Mouse (Mus musculus) adrenal gland, postnatal 14 days (tissue): ENCODE data around the gene Nudt15. TPM values are rescaled to one million over a fixed set of nuclear protein-coding genes. Genes with fewer than 3 reads are reported as not detected.

Experiments used
- DNase-seq: peaks from one replicate; pipeline ENCODE4 v3.0.0; 2021; ENCODE audit warnings: mixed read lengths
- total RNA-seq: library from RNA; stranded (reverse); gene quantifications from 2 replicates; pipeline ENCODE4 v1.2.3, GENCODE M21; 2021

Nudt15 gene
- total RNA-seq, 1 experiment from 2014 or later: 9.6 TPM

- no peak for DNase-seq
Measured at GRCm38 (mm10) chr14:73507702-73508376, 40.2 kb downstream of the Nudt15 start.

- no peak for DNase-seq
Measured at GRCm38 (mm10) chr14:73507200-73507599, 40.8 kb downstream of the Nudt15 start.

GRCm38 (mm10) chr14:73506283-73506682, 41.8 kb downstream of the Nudt15 start:
- no peak for DNase-seq

GRCm38 (mm10) chr14:73503237-73503933, 44.7 kb downstream of the Nudt15 start:
- no peak for DNase-seq

GRCm38 (mm10) chr14:73502591-73503184, 45.4 kb downstream of the Nudt15 start:
- peak; percentile 59 for DNase-seq

- DNase-seq: no peak
Measured at GRCm38 (mm10) chr14:73501721-73502120, 46.3 kb downstream of the Nudt15 start.

- no peak for DNase-seq
Measured at GRCm38 (mm10) chr14:73501283-73501682, 46.8 kb downstream of the Nudt15 start.

- DNase-seq: no peak
Measured at GRCm38 (mm10) chr14:73495753-73496152, 52.3 kb downstream of the Nudt15 start.

GRCm38 (mm10) chr14:73494122-73494521, 53.9 kb downstream of the Nudt15 start:
- DNase-seq: no peak

- DNase-seq: no peak
Measured at GRCm38 (mm10) chr14:73493356-73493755, 54.7 kb downstream of the Nudt15 start.

GRCm38 (mm10) chr14:73486641-73487040, 61.4 kb downstream of the Nudt15 start:
- no peak for DNase-seq

GRCm38 (mm10) chr14:73484366-73485110, 63.5 kb downstream of the Nudt15 start:
- DNase-seq: no peak

GRCm38 (mm10) chr14:73483516-73484229, 64.4 kb downstream of the Nudt15 start:
- DNase-seq: no peak

GRCm38 (mm10) chr14:73479771-73480170, 68.3 kb downstream of the Nudt15 start:
- no peak for DNase-seq

GRCm38 (mm10) chr14:73478321-73478720, 69.7 kb downstream of the Nudt15 start:
- DNase-seq: no peak

- DNase-seq: no peak
Measured at GRCm38 (mm10) chr14:73477077-73477476, 71.0 kb downstream of the Nudt15 start.

- DNase-seq: no peak
Measured at GRCm38 (mm10) chr14:73476361-73476934, 71.6 kb downstream of the Nudt15 start.

- peak; percentile 23 for DNase-seq
Measured at GRCm38 (mm10) chr14:73475506-73475905, 72.5 kb downstream of the Nudt15 start.

GRCm38 (mm10) chr14:73474636-73475093, 73.4 kb downstream of the Nudt15 start:
- DNase-seq: peak; percentile 47

GRCm38 (mm10) chr14:73473670-73474460, 74.2 kb downstream of the Nudt15 start:
- peak; percentile 85 for DNase-seq

- DNase-seq: no peak
Measured at GRCm38 (mm10) chr14:73472205-73472604, 75.8 kb downstream of the Nudt15 start.
